Mouse (Mus musculus): ENCODE measurements around the gene Pkp4.

Gene Pkp4

DNA sequence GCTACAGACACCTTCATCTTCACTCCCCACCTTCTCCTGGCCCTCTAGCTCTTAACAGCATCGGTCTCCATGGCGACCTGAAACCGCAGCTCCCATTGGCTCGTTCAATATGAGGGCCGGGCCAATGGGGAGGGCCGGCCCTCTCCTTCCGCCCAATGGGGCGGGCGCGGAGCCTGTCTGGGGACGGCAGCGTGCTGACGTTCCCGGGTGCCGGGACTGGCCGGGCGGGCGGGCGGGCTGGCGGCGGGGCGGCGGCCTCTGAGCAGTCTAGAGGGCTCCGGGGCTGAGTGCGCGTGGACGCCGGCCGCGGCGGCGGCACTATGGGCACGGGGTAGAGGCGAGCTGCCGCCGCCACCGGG, at the start of gene Pkp4, which contains the start of gene Ccdc148:
Gene Pkp4 (plus strand): TSS at position 246 of the 359 bp plus-strand sequence.
Gene Ccdc148 (minus strand): TSS at position 79 of the 359 bp plus-strand sequence.
- no peak for TF ChIP-seq GATA4 (IDR thresholded peaks at IDR 0.05; ENCODE audit: insufficient replicate concordance, low read length)

DNA sequence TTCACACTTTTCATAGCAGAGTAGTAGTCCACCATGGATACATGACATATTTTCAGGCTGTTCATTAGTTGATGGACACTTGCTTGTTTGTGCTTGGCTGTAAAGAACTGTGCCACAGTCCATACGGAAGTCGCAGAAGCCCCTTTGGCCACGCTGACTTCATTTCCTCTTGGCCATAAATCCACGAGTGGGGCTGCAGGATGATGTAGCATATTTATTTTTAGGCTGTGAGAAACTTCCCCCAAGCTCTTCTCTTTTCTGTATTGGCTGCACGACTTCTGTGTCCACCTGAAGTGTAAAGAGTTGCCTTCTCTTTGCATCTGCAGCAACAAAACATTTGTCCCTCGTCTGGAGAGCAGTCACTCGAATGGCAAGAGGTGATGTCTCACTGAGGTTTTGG, 31.6 kb upstream of the Pkp4 start:
- TF ChIP-seq GATA4 (IDR thresholded peaks at IDR 0.05; ENCODE audit: insufficient replicate concordance, low read length) = no peak

DNA sequence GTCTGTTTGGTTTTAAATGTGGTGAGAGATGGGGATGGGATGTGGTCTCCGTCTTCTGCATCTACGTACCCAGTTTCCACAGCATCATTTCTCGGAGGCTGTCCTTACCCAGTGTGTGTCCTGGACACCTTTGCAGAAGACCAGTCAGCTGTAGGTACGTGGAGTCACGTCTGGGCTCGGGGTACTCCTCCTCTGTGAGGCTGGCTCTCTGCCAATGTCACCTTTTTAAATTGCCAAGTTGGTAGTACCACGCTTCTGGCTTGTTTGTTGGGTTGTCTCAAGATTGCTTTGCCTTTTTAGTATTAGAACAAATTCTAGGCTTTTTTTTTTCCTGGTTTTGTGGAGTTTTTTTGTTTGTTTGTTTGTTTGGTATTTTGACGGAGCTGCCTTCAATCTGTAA, 30.8 kb upstream of the Pkp4 start:
- no peak for TF ChIP-seq GATA4 (IDR thresholded peaks at IDR 0.05; ENCODE audit: insufficient replicate concordance, low read length)

DNA sequence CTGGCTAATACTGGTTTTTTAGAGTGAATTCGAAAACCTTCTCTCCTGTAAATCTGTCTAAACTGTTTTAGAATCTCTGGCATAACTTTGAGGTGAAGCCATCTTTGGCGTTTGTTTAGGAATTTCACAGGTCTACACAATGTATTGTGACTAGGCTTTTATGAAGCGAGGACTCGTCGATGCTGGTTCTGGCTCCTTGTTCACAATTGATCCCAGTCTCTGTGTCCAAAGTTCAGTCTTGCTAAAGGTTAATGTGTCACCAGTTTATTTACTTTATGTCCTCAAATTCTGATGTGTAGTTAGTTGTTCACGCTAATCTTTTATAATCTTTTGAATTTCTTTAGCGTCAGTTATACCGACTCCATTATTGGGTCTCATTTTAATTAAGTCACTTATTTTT, 29.6 kb upstream of the Pkp4 start:
- no peak for TF ChIP-seq GATA4 (IDR thresholded peaks at IDR 0.05; ENCODE audit: insufficient replicate concordance, low read length)

DNA sequence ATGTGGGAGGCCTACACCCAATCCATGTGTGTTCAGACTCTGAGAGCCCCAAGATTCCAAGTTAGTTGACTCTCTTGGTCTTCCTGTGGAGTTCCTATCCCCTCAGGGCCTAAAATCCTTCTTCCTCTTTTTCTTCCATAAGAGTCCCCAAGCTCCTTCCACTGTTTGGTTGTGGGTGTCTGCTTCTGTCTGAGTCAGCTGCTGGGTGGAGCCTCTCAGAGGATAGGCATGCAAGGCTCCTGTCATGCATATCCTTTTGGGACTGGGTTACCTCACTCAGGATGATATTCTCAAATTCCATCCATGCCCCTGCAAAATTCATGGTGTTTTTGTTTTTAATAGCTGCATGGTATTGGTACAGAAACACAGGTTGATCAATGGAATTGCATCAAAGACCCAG, 5.2 kb upstream of the Pkp4 start:
- TF ChIP-seq GATA4 (IDR thresholded peaks at IDR 0.05; ENCODE audit: insufficient replicate concordance, low read length) = no peak

DNA sequence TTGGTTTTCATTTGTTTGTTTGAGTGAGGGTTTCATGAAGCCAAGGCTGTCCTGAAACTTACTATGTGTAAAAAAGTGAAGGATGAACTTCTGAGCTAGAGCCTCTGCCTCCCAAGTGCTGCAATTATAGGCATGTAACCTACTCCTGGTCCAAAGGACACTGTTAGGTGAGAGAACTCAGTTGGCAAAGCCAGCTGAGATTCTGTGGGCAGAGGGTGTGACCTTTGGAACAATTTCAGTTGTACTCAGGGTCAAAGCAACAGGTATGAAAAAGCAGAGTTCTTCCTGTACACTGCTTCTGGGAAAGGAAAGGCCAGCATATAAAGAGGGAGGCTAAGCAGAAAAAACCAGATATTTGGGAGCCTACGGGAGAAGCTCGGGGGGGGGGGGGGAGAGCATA, 2.5 kb upstream of the Pkp4 start:
- no peak for TF ChIP-seq GATA4 (IDR thresholded peaks at IDR 0.05; ENCODE audit: insufficient replicate concordance, low read length)

DNA sequence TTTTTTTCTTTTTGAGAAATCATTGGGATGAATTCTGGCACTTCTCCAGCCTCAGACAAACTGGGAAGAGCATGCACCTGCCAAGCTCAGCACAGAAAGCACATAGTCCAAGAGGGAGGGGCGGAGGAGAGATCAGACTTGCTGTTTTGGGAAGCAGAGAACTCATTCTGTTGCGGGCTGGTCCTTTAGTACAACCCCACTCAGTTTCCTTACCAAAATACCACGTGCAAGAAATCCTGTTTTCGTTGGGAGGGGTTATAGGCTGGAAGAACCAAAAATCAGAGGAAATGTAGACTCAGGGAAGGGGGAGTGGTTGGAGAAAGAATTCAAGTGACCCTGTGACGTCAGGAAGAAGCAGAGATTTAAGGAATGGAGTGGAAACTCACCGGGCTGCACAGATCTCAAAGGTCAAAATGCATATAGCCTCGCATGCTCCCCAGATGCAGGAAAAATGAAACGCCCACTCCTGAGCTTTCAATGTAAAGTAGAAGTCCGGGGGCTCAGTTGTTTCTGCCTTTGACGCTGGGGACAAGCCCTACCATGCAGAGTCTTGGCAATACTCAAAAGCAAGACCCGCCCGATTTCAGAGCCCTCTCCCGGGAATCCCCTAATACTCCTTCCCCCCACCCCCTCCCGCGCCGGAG, 567 bp upstream of the Pkp4 start:
- TF ChIP-seq GATA4 (IDR thresholded peaks at IDR 0.05; ENCODE audit: insufficient replicate concordance, low read length) = no peak

DNA sequence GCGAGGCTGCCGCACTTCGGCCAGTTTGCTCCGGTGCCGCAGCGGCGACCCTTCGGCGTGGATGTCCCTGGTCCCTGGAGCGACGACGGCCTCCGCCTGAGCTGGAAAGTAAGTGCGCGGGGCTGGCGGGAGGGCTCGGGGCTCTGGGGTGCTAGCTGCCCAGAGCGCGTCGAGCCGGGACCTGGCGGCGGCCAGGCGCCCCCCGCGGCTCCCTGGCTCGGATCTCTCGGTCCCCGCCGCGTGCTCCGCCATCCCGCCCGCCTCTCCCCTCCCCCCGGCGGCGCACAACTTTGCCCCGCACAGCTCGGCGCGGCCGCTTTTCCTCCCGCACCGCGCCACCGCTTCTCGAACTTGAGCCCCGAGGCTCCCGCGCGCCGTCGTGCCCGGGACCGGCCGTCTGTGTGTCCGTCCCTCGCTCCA, 381 bp downstream of the Pkp4 start:
- no peak for TF ChIP-seq GATA4 (IDR thresholded peaks at IDR 0.05; ENCODE audit: insufficient replicate concordance, low read length)

DNA sequence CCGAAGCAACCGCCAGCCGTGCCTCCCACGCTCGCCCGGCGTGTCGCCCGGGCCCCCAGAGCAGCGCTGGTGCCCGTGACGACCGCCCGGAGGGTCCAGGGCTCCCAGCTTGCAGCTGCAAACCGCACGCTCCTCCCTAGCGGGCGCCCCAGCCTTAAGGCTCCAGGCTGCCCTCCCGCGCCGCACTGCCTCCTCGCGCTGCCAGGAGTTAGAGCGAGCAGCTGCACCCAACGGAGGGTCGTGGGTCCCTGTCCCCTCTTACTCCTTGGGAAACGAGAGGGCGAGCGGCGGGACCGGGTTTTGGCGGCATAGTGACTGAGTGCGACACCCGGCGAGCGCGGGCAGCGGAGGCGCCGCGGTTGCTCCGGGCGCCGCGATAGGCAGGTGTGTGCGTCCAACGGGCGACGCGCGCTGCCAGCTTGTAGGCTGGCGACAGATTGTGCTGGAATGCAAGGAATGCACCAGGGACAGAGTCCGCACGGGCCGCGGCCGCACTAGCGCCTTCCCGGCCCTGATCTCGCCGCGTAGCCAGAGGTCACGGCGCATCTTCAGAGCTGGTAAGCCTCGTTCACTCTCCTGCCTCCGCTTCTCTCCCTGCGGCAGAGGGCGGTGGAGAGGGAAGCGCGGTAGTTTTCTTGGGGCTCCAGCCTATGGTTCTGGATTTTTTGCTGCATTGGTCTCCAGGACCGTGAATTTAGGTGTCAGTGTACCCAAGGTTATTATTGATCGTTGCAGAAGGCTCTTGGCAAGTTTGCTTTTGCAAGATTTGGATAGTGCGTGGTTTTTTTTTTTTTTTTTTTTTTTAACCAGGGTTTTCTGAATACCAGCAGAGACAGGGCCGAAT, 1.0 kb downstream of the Pkp4 start:
- peak; percentile 70; the same call in 1 of the 2 replicates for TF ChIP-seq GATA4 (IDR thresholded peaks at IDR 0.05; ENCODE audit: insufficient replicate concordance, low read length)

DNA sequence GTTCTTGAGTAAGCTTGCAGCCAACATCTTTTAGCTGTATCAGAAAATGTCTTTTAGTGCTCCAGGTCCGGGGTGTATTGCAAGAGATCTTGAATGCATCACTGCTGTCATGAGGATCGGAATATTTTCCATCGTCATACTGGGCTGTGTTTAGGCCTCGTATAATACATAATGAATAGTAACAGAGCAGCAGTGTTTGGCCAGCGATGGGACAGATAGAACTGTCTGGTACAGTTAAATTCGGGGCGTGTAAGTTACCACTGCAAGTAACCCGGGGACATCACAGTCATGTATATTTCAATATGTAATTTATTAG, 1.6 kb downstream of the Pkp4 start:
- TF ChIP-seq GATA4 (IDR thresholded peaks at IDR 0.05; ENCODE audit: insufficient replicate concordance, low read length) = no peak

DNA sequence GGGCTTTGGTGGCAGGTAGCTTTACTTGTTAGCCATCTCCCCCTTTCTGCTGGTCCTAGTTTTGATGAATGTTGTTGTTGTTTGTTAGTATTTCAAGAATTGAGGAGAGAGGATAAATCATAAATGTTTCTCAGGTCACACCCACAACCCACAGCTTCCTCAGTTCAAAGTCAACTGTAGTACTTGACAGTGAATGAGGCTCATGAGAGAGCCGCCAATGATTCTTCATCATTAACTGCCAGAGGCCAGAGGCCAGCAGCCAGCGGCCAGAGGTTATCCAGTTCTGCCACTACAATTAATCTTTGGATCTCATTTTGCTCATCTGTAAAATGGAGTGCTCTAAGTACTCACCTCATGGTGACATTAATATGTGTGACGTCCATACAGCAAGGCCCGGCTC, 6.3 kb downstream of the Pkp4 start:
- TF ChIP-seq GATA4 (IDR thresholded peaks at IDR 0.05; ENCODE audit: insufficient replicate concordance, low read length) = no peak

DNA sequence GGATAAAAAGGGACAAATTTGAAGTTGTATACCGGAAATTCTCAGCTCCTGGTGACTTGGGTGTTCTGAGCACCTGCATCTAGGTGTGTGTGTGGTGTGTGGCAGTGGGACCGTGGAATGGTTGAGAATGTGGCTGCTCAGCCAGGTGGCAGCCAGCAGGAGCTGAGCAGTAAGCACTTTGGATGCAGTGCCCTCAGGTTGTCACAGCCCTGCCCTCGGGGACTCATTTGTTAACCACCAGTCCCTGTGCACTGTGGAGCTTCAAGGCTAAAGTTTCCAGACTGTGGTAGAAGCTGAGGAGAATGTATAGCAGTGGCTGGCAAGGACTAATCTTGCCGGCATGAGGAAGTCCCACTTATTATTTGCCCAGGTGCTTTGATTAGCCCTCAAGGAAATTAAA, 7.2 kb downstream of the Pkp4 start:
- no peak for TF ChIP-seq GATA4 (IDR thresholded peaks at IDR 0.05; ENCODE audit: insufficient replicate concordance, low read length)

DNA sequence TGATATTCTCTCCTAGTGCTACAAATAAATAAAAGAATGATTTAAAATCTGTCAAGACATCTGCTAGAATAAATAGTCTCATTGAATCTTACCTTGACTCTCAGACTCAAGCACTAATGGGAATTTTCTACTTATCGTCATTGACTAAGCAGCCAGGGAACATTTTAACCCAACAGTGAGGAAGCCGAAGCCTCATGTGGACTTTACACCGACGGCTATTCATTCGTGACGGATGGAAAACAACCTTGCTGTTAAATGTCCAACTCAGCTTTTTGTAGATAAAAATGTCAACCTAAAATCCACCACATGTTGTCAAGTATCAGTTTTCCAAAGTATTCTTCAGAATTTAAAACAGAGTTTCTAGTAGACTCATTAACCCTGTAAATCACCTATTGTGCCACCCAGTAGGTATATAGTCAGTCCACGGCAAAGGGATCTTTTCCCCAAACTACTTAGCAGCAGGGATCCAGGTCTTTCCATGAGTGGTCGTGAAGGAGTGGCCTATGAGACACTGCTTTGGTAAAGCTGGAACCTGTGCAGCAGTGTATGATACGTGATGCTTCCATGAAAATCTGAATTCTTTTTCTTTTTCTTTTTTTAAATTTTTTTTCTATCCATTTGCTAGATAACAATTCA, 9.0 kb downstream of the Pkp4 start:
- no peak for TF ChIP-seq GATA4 (IDR thresholded peaks at IDR 0.05; ENCODE audit: insufficient replicate concordance, low read length)

DNA sequence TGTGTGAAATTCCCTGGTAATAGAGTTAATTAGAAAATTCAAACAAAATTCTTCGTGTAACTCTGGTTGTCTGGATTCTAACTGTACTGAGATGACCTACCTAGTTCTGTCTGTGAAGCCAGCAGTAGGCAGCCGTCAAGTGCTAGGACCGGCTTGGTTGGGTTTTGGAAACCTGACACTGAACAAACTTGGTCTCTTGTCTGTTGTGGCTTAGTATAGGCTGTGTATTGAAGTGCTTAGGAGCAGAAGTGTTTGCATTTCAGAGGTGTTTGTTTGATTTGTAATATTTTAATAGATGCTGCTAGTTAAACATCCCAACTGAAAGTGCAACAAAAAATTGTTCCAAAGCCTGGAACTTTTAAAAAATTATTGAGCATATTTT, 9.5 kb downstream of the Pkp4 start:
- TF ChIP-seq GATA4 (IDR thresholded peaks at IDR 0.05; ENCODE audit: insufficient replicate concordance, low read length) = no peak

DNA sequence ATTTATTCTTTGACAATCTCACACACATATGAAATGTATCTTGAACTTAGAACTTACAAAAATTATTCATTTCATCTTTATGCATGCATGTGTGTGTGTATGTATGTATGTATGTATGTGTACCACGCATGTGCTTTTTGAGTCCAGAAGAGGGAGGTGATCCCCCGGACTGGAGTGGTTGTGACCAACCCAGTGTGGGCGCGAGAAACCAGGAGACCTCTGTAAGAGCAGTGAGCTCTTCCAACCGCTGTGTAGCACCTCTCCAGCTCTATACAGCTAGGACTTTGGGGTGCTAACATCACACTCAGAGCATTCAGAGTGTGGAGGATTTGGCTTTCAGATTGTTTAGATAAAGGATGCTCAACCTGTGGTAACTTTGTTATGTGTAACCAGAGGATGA, 9.9 kb downstream of the Pkp4 start:
- no peak for TF ChIP-seq GATA4 (IDR thresholded peaks at IDR 0.05; ENCODE audit: insufficient replicate concordance, low read length)

DNA sequence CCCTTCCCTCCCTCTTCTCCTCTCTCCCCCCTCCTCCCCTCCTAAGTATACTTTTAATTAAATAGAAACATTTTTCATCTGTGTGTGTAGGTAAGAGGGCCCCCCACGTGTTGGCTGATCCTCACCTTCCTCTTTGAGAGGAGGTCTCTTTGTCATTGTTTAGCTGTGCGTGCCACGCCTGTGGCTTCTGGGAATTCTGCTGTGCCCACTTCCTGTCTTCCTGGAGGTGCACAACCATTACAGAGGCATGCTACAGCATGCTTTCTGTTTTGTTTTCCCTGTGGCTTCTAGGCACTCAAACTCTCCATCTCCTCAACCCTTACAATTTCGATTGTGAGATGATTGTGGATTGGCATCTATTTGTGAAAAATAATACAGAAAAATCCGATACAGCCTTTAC, 10.9 kb downstream of the Pkp4 start:
- no peak for TF ChIP-seq GATA4 (IDR thresholded peaks at IDR 0.05; ENCODE audit: insufficient replicate concordance, low read length)
